Mouse (Mus musculus) layer of hippocampus, postnatal 25 days (tissue): Measurements from ENCODE around the gene Cdk14. TPM values are rescaled to one million over a fixed set of nuclear protein-coding genes. Genes with fewer than 3 reads are reported as not detected.

Experiments
- DNase-seq, 2 experiments: peaks; one replicate each; pipeline ENCODE4 v3.0.0; 2022; ENCODE audit warnings: mixed read lengths in 2 of 2, low spot score in 1 of 2; ENCODE audit errors: extremely low spot score in 1 of 2
- total RNA-seq, 2 experiments: library from RNA; stranded (reverse); gene quantifications; 2 replicates each; pipeline ENCODE4 v1.2.3; 2021

The Cdk14 gene
- total RNA-seq, 2 experiments from 2014 or later: 233 to 245 TPM

DNA sequence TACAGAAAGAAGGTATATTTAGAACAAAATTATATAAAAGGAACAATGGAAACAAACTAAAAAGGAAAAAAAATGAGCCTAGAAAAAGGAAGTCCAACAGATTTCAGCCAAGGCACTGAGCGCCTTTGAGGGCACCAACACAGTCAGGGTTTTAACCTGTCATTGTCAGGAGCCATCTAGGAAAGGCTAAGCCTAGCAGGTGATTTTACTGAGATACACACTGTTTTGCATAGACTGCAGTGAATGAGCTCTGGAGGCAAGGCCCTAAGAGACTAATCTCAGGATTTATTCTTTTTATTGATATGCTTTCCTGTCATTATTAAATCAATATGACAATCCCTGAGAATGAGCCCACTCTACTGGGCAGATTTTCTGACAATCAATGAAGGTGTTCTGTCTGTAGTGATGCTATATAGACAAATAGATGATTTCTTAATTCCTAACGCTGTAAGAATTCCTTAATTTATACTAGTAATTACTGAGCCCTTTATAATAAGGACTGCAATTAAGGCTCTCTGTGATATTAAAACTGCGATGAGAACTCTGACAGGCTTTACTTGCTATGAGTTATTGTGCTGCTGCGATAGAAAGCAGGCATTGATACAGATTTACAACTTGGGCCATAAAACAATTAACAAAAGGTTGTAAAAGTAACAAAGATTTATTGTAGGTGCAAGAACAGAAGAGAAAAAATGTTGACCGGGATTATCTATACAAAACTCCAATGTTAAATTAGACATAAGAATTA is 303.2 kb downstream of the Cdk14 start:
- DNase-seq: no peak

DNA sequence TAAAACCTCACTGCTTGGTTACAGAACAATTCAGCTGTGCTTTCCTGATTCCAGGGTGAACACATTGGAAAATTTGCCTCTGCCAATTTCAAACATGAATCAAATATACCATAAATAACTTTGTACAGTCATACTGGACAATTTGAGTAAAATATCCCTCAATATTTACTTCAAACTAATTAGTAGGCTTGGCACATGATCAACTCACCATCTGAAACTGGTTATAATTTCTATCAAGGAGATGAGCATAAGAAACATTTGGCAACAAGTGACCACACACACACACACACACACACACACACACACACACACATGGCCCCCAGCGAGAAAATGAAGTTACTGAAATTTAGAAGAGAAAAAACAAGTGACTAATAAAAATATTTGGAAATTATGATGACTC is 304.6 kb downstream of the Cdk14 start:
- no peak for DNase-seq

DNA sequence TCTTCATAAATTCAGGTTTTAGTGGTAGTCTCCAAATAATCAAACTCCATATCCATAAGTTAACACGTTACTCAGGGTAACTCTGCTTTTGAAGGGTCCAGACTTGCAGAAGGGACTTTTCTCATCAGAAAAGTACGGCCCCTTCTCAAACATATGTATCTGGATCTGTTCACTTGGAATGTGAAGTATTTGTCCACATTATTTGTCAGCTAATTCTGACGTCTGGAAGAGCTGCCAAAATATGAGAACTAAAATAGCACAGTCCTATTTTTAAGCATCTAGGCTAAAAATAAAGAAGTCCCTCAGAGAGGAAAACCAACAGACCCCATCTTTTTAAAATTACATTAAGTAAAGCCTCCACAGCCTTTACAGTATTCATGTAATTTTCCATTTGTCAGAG is 310.5 kb downstream of the Cdk14 start:
- DNase-seq: no peak

DNA sequence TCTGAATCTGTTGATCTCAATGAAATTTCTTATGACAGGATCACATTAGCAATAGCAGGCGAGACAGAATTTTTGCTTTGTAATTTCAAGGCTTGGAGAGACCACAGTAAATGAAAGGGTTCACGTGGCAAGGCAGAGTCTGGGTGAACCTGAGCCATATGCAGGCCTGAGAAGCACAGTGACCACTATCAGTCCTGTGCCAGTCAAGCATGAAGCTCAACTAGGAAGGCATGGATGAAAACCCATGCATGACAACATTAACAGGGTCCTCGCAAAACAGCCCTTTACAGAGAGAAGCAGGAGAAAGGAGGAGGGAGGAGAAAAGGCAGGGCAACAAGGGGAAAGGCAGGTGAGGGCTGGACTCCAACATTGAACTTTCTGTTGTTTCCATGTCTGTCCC is 311.1 kb downstream of the Cdk14 start:
- no peak for DNase-seq

DNA sequence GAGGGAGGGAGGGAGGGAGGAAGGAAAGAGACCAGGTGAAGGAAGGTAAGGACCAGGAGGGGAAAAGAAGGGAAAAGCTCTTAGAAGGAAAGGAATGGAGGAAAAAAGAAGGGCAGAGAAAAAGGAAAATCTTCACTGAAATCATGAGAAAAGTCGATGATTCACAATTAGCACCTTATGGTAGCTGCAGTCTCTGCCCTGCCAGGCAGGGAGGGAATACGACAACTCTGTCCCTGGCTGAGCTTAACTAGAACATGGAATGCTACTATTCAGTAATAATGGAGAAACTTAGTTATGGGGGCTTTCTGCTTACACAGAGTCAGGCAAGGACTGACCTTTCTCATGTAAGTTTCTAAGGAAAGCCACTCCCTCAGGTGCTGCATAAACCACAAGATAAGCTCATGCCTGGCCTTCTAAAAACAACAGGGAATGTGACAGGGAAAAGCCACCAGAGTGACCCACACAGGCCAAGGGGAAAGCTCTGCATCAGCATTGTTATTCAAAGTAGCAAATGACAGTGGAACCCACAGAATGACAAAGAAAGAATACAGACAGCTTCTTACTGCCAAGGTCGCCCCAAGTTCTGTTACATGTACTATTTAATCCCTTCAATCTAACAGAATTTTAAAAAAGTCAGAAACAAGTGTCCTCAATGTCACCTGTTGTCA is 323.7 kb downstream of the Cdk14 start:
- no peak for DNase-seq

DNA sequence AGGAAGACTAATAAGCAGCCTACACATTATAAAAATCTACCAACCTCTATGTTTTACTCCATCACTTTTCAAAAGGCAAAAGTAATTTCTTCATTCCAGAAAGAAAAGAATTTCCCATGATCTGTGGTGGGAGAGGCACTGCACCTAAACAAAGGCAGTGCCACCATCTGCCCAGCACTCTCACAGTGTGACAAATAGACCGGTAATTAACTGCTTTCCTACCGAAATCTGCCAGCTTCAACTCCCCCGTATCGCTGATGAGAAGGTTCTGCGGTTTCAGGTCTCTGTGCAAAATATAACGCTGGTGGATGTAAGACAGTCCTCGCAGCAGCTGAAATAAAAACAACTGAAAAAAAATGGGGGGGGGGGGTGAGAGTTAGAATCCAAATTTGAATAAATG is 327.4 kb downstream of the Cdk14 start:
- DNase-seq: no peak

DNA sequence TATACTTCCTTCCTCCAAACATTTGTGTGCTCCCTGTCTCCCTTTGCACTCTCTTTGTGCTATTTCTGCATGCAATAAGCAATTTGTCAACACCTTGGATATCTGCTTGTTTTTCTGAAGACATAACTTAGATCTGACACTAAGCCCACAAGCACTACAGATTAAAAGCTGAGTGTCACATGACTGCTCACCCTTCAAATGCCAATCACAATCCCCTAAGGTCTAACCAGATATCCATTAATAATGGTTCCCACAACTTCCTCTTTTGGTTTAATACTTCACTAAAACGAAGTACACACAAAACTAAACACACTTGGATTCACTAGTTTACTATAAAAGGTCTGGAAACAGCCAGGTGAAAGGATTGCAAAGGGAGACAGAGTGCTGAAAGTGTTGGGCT is 348.6 kb downstream of the Cdk14 start:
- no peak for DNase-seq

DNA sequence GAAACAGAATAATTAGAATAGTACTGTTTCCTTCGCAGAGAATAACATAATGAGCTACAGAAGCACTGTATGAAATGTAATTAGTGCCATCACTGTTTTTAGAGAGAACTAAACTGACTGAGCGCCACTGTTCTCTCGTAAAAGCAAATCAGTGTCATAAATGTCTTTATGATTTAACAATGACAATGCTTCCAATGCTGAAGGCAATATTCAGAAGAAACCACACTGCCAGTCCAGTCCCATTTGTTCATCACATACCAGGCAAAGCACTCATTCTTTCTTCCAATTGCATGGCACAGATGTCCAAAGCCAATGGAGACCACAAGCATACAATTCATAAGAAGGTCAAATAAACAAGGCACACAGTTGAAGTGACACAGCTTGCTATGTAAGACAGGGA is 355.4 kb downstream of the Cdk14 start:
- no peak for DNase-seq

DNA sequence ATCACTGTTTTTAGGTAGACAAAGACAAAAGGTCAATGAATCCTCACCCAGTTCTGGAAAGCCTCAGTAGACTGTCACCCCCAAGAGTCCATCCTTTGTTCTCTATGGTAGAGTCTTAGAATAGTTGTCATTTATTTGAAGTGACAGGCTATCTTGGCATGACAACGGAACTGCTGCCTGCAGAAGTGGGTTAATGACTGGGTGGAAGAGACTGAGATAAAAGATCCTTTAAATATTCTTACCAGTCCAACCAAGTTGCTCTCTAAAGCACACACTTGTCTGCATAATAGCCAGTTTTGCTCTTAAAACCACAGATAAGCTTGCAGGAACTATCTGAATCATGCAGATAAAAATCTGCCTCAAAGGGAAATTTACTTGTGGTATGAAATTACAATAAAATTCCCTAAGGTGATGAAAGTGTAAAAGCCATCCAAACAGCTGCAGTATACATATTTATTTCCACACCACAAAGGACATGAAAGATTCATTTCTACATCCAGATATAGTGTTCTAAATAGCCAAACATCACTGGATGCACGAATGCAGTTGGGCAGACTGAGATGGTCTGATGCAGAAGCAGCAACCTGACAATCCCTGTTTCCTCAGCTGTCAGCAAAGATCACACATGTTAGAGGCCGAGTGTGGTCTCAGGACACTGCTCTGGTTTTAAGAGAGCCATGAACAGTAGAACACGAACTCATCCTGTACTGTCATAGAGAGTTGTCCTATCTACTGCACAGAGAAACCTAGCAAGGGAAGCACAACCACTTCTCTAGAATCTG is 363.8 kb downstream of the Cdk14 start:
- DNase-seq: no peak

DNA sequence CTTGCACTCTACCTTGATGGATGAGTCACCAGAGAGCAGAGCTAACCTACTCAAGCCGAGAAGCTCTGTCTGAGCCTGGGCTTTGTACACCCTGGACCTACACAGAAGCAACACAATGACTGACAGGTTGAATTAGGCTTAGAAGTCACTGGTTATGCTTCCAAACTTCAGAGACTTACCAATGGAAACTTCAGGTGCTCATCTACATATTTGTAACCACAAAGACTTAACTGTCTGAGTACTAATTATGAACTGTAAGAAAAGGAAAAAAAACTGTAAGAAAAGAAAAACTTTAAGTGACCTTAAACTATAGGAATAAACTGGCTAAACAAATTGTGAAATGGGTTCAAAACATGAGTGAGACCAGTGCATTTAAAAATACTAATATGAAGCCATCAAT is 364.6 kb downstream of the Cdk14 start:
- no peak for DNase-seq

DNA sequence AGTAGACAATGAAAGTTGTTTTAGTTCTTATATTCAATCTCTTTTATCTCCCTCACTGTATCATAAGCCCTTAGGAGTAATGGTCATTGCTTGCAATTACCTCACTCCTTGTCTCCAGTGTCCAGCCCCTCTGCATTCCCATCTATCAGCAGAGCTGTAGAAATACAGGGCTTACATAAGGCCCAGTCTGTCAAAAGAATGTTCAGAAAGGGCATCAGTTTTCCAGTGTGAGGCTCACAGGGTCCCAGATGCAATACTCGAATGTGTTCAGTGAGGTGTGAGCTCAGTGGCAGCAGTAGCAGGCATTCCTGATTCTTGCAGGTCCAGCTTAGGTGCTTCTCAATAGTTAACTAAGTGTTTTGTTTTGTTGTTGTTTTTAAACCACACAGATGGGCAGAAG is 365.8 kb downstream of the Cdk14 start:
- no peak for DNase-seq

DNA sequence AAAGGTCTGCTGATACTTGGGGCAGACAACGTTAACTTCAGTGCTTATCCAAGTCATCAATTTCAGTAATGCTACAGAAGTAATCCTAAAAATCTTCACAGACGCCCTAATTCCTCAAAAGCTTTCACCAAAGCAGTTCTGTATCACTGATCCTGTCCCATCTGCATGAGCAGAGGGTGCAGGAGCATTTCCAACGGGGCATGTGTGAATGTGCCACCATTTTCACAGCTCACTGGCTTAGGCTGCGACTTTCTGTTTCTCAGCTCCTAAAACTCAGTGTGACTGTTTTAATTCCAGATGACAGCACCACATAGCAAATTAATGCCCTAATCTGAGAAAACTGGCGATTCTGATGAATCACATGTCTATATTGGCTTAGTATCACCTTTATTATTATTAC is 375.8 kb downstream of the Cdk14 start:
- no peak for DNase-seq

DNA sequence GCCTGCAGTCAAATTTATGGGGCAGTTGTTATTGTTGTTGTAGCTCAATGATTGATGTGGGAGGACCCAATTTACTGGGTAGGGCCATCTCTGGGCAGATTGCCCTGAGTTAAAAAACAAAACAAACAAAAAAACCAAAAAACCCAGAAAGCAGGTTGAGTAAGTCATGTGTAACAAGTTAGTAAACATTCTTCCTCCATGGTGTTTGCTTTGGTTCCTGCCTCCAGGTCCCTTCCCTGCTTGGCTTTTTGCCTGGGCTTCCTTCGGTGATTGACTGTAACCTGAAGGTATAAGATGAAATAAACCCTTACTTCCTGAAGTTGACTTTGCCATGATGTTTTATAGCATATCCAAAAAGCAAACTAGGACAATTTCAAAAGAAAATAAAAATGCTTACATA is 377.4 kb downstream of the Cdk14 start:
- no peak for DNase-seq

DNA sequence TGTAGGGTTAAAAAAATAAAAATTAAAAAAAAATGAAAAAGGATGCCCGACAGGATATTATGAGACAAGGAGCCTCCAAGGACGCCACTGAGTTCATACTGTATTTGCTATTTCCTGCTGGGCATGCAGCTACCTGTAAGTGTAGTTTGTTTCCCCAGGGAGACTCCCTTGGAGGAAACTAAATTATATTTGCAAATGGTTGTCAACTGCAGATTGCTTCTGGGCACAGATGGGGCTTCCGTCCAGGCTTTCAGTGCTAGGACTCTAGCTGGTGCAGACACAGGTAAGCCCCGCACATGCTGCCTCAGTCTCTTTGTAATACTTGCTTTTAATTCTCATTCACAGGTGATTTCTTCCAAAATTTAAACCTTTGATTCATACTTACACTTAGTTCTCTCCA is 378.6 kb downstream of the Cdk14 start:
- no peak for DNase-seq

DNA sequence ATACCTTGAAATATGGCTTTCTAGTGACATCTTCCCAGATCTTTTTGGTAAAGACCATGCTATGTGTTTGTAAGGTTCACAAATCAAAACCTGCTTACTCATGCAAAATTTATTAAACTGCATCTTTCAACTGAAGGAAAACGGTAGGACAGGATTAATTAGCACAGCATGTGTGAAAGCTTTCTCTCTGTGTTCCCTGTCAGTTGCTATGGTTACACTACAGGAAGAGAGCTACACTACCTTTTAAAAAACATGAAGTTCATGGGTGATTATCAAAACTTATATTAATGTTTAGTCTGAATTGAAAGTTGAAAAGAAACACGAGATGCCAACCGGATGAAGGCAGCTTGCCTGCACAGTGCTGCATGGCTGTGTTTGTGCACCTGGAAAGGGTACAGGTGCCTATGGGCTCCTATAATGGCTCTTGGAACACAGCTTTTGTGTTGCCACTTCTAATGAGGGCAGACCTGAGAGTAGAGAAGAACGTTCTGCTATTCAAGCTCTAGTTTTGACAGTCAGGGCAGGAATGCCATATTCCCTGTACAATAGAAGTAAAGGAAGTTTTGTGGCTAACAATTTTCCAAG is 380.3 kb downstream of the Cdk14 start:
- no peak for DNase-seq

DNA sequence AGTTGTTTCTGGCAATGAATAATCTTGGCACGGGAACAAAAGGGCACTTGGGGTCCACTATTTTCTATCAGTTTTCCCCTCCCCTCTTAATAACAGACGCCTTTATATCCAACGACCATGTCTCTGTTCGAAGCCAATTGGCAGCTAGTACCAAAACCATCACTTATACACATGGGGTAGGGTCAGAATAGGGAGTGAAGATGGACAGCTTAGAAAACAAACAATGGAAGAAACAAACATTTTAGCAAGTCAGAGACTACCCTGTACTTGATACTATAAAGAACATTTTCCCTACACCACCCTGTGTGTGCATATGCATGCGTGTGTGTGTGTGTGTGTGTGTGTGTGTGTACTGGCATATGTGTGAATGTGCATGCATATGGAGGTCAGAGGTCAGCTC is 386.7 kb downstream of the Cdk14 start:
- DNase-seq: no peak

DNA sequence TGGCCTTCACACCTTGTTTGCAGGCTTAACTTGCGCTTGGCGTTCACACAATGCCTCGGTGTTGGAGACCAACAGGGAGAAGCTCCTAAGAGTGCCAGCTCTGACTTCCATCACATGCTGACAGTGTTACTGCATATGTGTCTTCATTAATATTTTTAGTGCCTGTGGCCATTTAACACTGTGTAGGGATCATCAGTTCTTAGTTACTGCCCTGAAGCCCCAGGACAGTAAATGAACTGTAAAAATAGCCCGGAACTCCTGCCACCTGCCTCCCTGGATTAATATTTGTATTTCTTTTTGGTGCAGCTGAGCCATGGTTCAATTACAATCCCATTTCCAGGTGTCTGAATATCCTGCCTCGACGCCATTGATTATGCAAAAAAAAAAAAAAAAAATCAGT is 387.3 kb downstream of the Cdk14 start:
- no peak for DNase-seq

DNA sequence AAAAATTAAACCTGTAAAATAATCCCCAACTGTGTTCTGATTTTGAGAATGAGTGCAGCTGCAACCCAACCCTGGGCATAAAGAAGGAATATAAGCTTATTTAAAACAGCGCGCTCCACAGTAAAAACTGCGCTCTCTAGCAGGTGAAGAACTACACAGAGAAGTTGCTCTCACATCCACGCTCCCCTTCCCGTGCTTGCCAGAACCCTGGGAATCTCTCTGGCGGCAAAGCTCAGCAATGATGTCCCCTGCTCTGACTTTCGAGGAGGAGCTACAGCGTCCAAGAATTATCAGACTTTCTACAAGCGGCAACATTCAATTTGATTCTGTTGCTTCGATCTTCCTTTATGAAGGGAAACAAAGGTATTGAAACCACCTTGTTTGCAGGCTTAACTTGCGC is 387.7 kb downstream of the Cdk14 start:
- no peak for DNase-seq

DNA sequence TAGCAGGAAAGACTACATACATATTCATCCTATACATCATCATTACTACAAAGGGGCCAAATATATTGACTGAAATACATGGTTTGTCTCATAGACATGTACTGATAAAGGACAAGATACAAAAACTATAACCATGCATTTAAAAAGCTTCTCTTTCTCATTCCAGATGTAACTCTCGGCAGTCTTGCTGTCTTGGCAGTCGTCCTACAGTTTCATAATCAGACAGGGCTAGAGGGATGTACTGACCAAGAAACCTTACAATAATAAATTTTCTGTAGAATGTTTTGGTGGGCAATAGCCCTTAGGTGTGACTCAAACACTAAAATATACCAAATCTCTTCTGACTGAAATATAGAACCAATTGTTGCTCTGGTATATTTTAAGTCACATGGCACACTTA is 389.7 kb downstream of the Cdk14 start:
- no peak for DNase-seq

DNA sequence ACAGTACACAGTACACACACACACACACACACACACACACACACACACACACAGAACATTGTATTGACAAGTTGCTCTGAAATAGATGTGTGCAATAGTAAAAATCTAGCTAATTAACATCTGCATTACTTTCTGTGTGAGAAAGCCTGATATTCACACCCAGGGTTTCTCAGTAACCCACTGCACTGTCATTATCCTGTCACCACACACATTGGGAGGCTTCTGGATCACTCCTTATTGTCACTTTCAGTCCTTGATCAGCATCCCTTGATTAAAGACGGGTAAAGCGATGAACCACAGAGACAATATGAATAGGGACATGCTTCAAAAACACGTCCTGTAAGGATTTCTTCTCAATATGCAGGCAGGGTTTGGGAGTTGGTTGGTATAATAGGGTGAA is 401.2 kb downstream of the Cdk14 start:
- DNase-seq: no peak

DNA sequence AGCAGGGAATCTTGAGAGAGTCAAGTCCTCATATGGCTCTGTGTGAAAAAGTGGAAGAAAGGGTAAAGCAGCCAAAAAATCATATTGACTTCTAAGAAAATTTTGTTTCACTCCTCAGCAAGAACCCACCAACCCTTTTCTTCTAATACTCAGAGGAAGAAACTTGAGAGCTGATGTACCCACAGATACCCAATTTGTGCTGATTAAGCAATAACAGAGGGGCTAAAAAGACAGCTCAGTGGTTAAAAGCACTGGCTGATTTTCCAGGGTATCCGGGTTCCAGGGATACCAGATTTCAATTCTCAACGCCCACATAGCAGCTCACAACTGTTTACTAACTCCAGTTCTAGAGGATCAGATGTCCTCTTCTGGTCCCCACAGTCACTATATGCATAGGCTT is 401.9 kb downstream of the Cdk14 start:
- DNase-seq: no peak
